Comparison of ENCODE assay signal across 8 mouse cellular contexts in genomic region chr3:105800156-105800674, GRCm38 (mm10). TPM values are rescaled to one million over a fixed set of nuclear protein-coding genes. Genes with fewer than 3 reads are reported as not detected.
DNase-seq lines count a peak whose midpoint lies in the region; TF ChIP-seq lines count a peak whose summit lies in the region.

No protein-coding gene starts in this region.

- peak; percentile 52 for DNase-seq in liver, adult 2 months (ENCODE audit: extremely low read depth, low read depth, low spot score)
- DNase-seq in liver (no peak), adipocyte (ENCODE audit: low spot score) (peak; percentile 34)
- DNase-seq in hindbrain, embryonic 10.5 days (ENCODE audit: low spot score) = no peak
- no peak for DNase-seq in B cell, adult 2 months
- DNase-seq in adrenal gland, adult 18-20 months (ENCODE audit: low spot score in 2 of 2) = no peak
- no peak for DNase-seq in cerebellum, adult 11 months

- H3K4me1 ChIP-seq in liver, adult 2 months (ENCODE audit: control insufficient read depth, insufficient read depth, low read length) = peaks cover 29% of the 10 kb centered on the region
- H3K4me1 ChIP-seq in hindbrain, embryonic 10.5 days (replicated peaks) = peaks cover 27% of the 10 kb centered on the region

- peaks cover 14% of the 10 kb centered on the region; the same call in 1 of the 2 replicates for H3K79me2 ChIP-seq in liver, adult 2 months (ENCODE audit: control insufficient read depth, insufficient read depth, low read length)
- H3K79me2 ChIP-seq in macrophage (ENCODE audit: inconsistent target) = peaks cover 55% of the 10 kb centered on the region

- H3K27me3 ChIP-seq in liver, adult 2 months (ENCODE audit: control insufficient read depth, insufficient read depth, low read length) = no peaks in the 10 kb centered on the region
- H3K27me3 ChIP-seq in hindbrain, embryonic 10.5 days (ENCODE audit: insufficient read depth, poor library complexity, severe bottlenecking) = no peaks in the 10 kb centered on the region

- TF ChIP-seq CTCF in liver, adult 2 months (IDR thresholded peaks at IDR 0.05; ENCODE audit: low read depth, low read length) = no peak

- peak overlapping the region; percentile 95 for H3K9ac ChIP-seq in liver, adult 2 months (ENCODE audit: low read depth, low read length)

- under 1% methylated on average over 12 of the region's 12 CpGs for WGBS in liver, adult 2 months
- WGBS in hindbrain, embryonic 10.5 days = under 1% methylated on average over 12 of the region's 12 CpGs
- 3% methylated on average over 12 of the region's 12 CpGs for WGBS in macrophage (ENCODE audit: missing documents)

- peak overlapping the region; percentile 84 for H3K27ac ChIP-seq in liver, adult 2 months (replicated peaks; ENCODE audit: insufficient read depth, low read depth, low read length)
- H3K27ac ChIP-seq in hindbrain, embryonic 10.5 days = peak overlapping the region; percentile 97
- peak overlapping the region; percentile 68 for H3K27ac ChIP-seq in macrophage

- no peaks in the 10 kb centered on the region for H3K9me3 ChIP-seq in hindbrain, embryonic 10.5 days

- no peak for TF ChIP-seq POLR2A in liver, adult 2 months (IDR thresholded peaks at IDR 0.05; ENCODE audit: extremely low read depth, insufficient read depth, low read length)

- peak overlapping the region; percentile 64 for H3K4me3 ChIP-seq in liver, adult 2 months (ENCODE audit: insufficient read depth, low read depth, low read length)
- peak overlapping the region; percentile 82 for H3K4me3 ChIP-seq in hindbrain, embryonic 10.5 days
- H3K4me3 ChIP-seq in macrophage (ENCODE audit: inconsistent target) = peak overlapping the region; percentile 78

- no peaks in the 10 kb centered on the region for H3K36me3 ChIP-seq in liver, adult 2 months (ENCODE audit: control insufficient read depth, insufficient read depth, low read length)
- H3K36me3 ChIP-seq in hindbrain, embryonic 10.5 days = no peaks in the 10 kb centered on the region
- no peaks in the 10 kb centered on the region for H3K36me3 ChIP-seq in macrophage (ENCODE audit: inconsistent target)

RNA-seq across cellular contexts. Expression of gene Rap1a, which starts 0.9 kb away (rescaled TPM):
- total RNA-seq in liver, adult 2 months (2014; rRNA removed) = 50.9 and 65.2 TPM in 2 replicates
- 8.7 and 10.0 TPM in 2 replicates for polyA plus RNA-seq in liver, adult 2 months (2012; rRNA removed)
- polyA plus RNA-seq in hindbrain, embryonic 10.5 days (2016; fragmentation: Nextera tagmentation; extraction: Ambion mirVana) = 66.3 and 77.3 TPM in 2 replicates
- total RNA-seq in macrophage (2018; cell fraction: chromatin; rRNA removed) = 10 to 100 TPM; 25.1 to 66.0 (median 44.9) TPM
- 100 to 1,000 TPM in 8 of 26 experiments, 10 to 100 TPM in 18; 57.9 to 116 (median 95.8) TPM for total RNA-seq in macrophage (2018; cell fraction: cytosol; rRNA removed)
- total RNA-seq in macrophage (2018; cell fraction: nucleus; rRNA removed) = 100 to 1,000 TPM in 1 of 26 experiments, 10 to 100 TPM in 25; 41.2 to 103 (median 61.2) TPM
- polyA plus RNA-seq in macrophage (2018) = 119 to 125 TPM (median 119 TPM) in 3 replicates
- total RNA-seq in adrenal gland, adult 18-20 months (2021) = 100 to 1,000 TPM; 135 to 179 TPM

Comparison
In these comparisons a context has a peak if more than half of its experiments do, and no peak if none do; other contexts are left out.
1. DNase-seq: peak in liver, adult 2 months (single experiment) and adipocyte (single experiment); none in liver (single experiment), hindbrain, embryonic 10.5 days (single experiment), B cell, adult 2 months (0 of 2), adrenal gland, adult 18-20 months (0 of 2) and cerebellum, adult 11 months (single experiment).
2. Peak in every context shown above with its lines, with median percentiles within 50 percentile points of each other: H3K27ac ChIP-seq and H3K4me3 ChIP-seq.